Mouse (Mus musculus) olfactory bulb, adult 2 months (tissue): ENCODE data around the gene Peli3. TPM values are rescaled to one million over a fixed set of nuclear protein-coding genes. Genes with fewer than 3 reads are reported as not detected.

Experiments used
- H3K27ac ChIP-seq: fragments of 200-500 bp; 2 replicates; pipeline ENCODE4 v1.5.1; 2012; ENCODE audit warnings: low read depth, low read length; ENCODE audit not compliant: insufficient read depth
- H3K4me1 ChIP-seq: fragments of 200-500 bp; 2 replicates; pipeline ENCODE4 v1.6.1; 2012; ENCODE audit warnings: low read length; ENCODE audit not compliant: control insufficient read depth, insufficient read depth
- H3K4me3 ChIP-seq: fragments of 200-500 bp; 2 replicates; pipeline ENCODE4 v1.5.1; 2012; ENCODE audit warnings: mild to moderate bottlenecking, low read depth, low read length, moderate library complexity; ENCODE audit not compliant: insufficient read depth
- CTCF ChIP-seq: fragments of 200-500 bp; IDR thresholded peaks from 2 replicates; pipeline ENCODE4 v1.5.1; 2012; ENCODE audit warnings: low read depth, mild to moderate bottlenecking, low read length, moderate library complexity; ENCODE audit not compliant: insufficient read depth
- POLR2A ChIP-seq: fragments of 200-500 bp; IDR thresholded peaks from 2 replicates; pipeline ENCODE4 v1.6.1; 2012; ENCODE audit warnings: mild to moderate bottlenecking, low read depth, low read length, moderate library complexity; ENCODE audit not compliant: insufficient read depth
- WGBS: fragments of 180-500 bp; shearing (Covaris S2); methylation state at CpG from one replicate; pipeline ENCODE4 v1.1.7; 2018; 5-methylcytosine and 5-hydroxymethylcytosine counted together
- polyA plus RNA-seq: library from polyadenylated mRNA; stranded (reverse); fragments of >200 nt; gene quantifications from 2 replicates; pipeline ENCODE4 v1.2.4, GENCODE M21; 2012; ENCODE audit warnings: low replicate concordance; ENCODE audit not compliant: missing spikeins, insufficient read depth, insufficient read length

Gene Peli3
- polyA plus RNA-seq = not detected in 2 replicates

- H3K4me1 ChIP-seq = peaks cover 8% of the 10 kb centered on the region
- no peak for TF ChIP-seq CTCF
- 0 out of 2 replicates have a peak, but pooled peaks have one; percentile 39 for TF ChIP-seq POLR2A
- H3K27ac ChIP-seq = no peak within 1 kb of the TSS
- peak within 1 kb of the TSS; percentile 71 for H3K4me3 ChIP-seq
- under 1% methylated on average over 50 of the region's 55 CpGs for WGBS
Measured at GRCm38 (mm10) chr19:4942551-4943252, at the start of gene Peli3. Gene Peli3 (minus strand): TSS chr19:4943127.

GRCm38 (mm10) chr19:4992371-4992770 lies 49.4 kb upstream of the Peli3 start:
- TF ChIP-seq CTCF (no peak), POLR2A (no peak)
- peaks cover 49% of the 10 kb centered on the region for H3K4me1 ChIP-seq
- H3K4me3 ChIP-seq = no peak overlapping the region
- WGBS = 8% methylated on average over 8 of the region's 8 CpGs
- H3K27ac ChIP-seq = peak overlapping the region; percentile 97

GRCm38 (mm10) chr19:4990716-4991115 lies 47.8 kb upstream of the Peli3 start:
- TF ChIP-seq CTCF (no peak), POLR2A (no peak)
- H3K4me3 ChIP-seq = peak overlapping the region; percentile 35; the same call in 1 of the 2 replicates
- H3K27ac ChIP-seq = peak overlapping the region; percentile 95
- WGBS = 1% methylated on average over 20 of the region's 22 CpGs
- H3K4me1 ChIP-seq = peaks cover 51% of the 10 kb centered on the region

GRCm38 (mm10) chr19:4990256-4990625 lies 47.3 kb upstream of the Peli3 start, which contains the start of gene Npas4:
Gene Npas4 (minus strand): TSS chr19:4990316.
- no peak for TF ChIP-seq POLR2A
- 15% methylated on average over 4 of the region's 4 CpGs for WGBS

GRCm38 (mm10) chr19:4989434-4990255 lies 46.7 kb upstream of the Peli3 start:
- Histone ChIP-seq H3K4me1 (peaks cover 49% of the 10 kb centered on the region), H3K27ac (peak overlapping the region; percentile 95), H3K4me3 (peak overlapping the region; percentile 81)
- 4% methylated on average over 47 of the region's 47 CpGs for WGBS
- TF ChIP-seq CTCF (no peak), POLR2A (peak; percentile 100)

More at GRCm38 (mm10) chr19:4990256-4990625, 47.3 kb upstream of the Peli3 start, which contains the start of gene Npas4:
- peak within 1 kb of the TSS; percentile 95 for H3K27ac ChIP-seq
- peaks cover 53% of the 10 kb centered on the region for H3K4me1 ChIP-seq
- H3K4me3 ChIP-seq = peak within 1 kb of the TSS; percentile 81

- Histone ChIP-seq H3K4me1 (peaks cover 52% of the 10 kb centered on the region), H3K4me3 (peak overlapping the region; percentile 81), H3K27ac (peak overlapping the region; percentile 94)
- TF ChIP-seq CTCF (no peak), POLR2A (no peak)
- 1% methylated on average over 13 of the region's 13 CpGs for WGBS
Measured at GRCm38 (mm10) chr19:4989013-4989412, 46.1 kb upstream of the Peli3 start.

- H3K4me3 ChIP-seq = no peak overlapping the region
- H3K4me1 ChIP-seq = peaks cover 17% of the 10 kb centered on the region
- TF ChIP-seq POLR2A = no peak
- TF ChIP-seq CTCF = no peak
- H3K27ac ChIP-seq = no peak overlapping the region
Measured at GRCm38 (mm10) chr19:4981767-4982166, 38.8 kb upstream of the Peli3 start.

GRCm38 (mm10) chr19:4968236-4968635 lies 25.3 kb upstream of the Peli3 start:
- no peak for TF ChIP-seq POLR2A
- WGBS = 84% methylated on average over 2 of the region's 2 CpGs
- Histone ChIP-seq H3K27ac (no peak overlapping the region), H3K4me3 (no peak overlapping the region), H3K4me1 (no peaks in the 10 kb centered on the region)
